Mouse (Mus musculus): ENCODE results near the gene Nfkbil1. TPM values are rescaled to one million over a fixed set of nuclear protein-coding genes. Genes with fewer than 3 reads are reported as not detected.

Nfkbil1 gene
- total RNA-seq, 2 experiments from 2014 or later: 3.5 to 8.8 TPM

- ATAC-seq (replicated peaks; ENCODE audit: low FRiP score, low TSS enrichment, poor library complexity, severe bottlenecking): no peak
These were observed 25.0 kb downstream of the Nfkbil1 start for GRCm38 (mm10) chr17:35210593-35210992.

- ATAC-seq (replicated peaks; ENCODE audit: low FRiP score, low TSS enrichment, poor library complexity, severe bottlenecking): no peak
These were observed 25.6 kb downstream of the Nfkbil1 start for GRCm38 (mm10) chr17:35209785-35210535.

GRCm38 (mm10) chr17:35205380-35205769 is 30.2 kb downstream of the Nfkbil1 start:
- ATAC-seq (replicated peaks; ENCODE audit: low FRiP score, low TSS enrichment, poor library complexity, severe bottlenecking): no peak

- no peak for ATAC-seq (replicated peaks; ENCODE audit: low FRiP score, low TSS enrichment, poor library complexity, severe bottlenecking)
These were observed 30.9 kb downstream of the Nfkbil1 start, which contains the start of gene Lta for GRCm38 (mm10) chr17:35204494-35205379. Gene Lta, minus strand, starts transcription at chr17:35205351.

DNA sequence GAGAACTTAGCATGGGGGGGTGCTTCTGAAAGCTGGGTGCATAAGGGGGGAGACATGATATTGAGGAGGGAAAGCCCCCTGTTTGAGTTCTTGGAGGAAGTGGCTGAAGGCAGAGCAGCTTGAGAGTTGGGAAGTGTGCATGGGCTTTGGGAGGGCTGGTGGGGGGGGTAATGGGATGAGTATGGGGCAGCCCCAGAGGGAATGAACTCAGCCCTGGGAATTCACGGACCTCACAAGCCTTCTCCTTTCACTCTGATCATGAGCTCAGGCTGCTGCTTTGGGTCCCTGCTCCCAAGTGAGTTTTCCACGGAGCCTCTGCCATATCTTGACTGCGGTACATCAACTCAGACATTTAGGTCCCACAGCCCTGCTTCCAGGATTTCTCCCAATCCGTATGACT is 33.1 kb downstream of the Nfkbil1 start:
- no peak for ATAC-seq (replicated peaks; ENCODE audit: low FRiP score, low TSS enrichment, poor library complexity, severe bottlenecking)

GRCm38 (mm10) chr17:35201787-35202186 is 33.8 kb downstream of the Nfkbil1 start, which contains the start of gene Tnf:
Gene Tnf, minus strand, starts transcription at chr17:35202007.
- no peak for ATAC-seq (replicated peaks; ENCODE audit: low FRiP score, low TSS enrichment, poor library complexity, severe bottlenecking)

DNA sequence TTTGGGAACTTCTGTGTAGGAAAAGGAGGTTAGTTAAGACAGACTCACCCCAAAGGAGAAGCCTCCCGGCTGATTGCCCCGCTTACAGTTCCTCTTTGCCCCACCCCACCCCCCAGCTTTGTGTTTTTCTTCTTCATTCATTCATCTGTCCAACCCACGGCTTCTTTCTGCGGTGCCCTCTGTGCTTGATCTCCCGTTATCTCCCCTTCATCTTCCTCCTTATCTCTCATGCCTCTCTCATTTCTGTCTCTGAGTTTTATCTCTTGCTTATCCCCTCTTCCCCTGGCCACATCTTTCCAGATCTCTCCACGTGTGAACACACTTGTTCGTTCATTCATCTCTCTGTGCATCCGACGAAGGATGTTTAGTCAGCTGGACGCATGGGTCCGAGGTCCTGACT is 34.5 kb downstream of the Nfkbil1 start:
- ATAC-seq (replicated peaks; ENCODE audit: low FRiP score, low TSS enrichment, poor library complexity, severe bottlenecking): no peak

DNA sequence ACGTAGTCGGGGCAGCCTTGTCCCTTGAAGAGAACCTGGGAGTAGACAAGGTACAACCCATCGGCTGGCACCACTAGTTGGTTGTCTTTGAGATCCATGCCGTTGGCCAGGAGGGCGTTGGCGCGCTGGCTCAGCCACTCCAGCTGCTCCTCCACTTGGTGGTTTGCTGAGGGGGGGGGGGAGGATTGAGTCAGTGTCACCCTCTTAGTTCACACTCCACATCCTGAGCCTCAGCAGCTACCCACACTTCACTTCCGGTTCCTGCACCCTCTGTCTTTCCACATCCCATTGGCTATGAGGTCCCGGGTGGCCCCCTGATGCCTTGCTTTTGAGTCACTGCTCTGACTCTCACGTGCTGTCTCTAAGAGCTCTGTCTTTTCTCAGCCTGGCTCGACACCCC is 35.2 kb downstream of the Nfkbil1 start:
- ATAC-seq (replicated peaks; ENCODE audit: low FRiP score, low TSS enrichment, poor library complexity, severe bottlenecking): peak; percentile 46

DNA sequence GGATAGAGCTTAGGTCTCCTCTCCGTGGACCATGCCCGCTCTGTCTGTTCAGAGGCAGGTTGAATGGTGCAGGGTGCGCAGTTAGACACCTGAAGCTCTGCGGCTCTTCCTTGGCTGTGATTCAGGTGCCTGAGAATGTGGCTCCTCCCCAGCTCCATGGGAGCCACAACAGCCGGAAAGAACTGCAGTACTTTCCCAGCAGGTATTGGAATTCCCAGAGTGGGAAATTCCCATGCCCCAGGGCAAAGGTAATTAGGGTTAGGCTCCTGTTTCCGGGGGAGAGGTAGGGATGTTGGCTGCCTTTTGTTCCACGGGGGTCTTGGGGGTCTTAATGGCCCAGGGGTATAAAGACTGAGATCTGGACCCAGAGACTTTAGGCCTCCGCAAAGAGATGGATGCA is 36.6 kb downstream of the Nfkbil1 start:
- no peak for ATAC-seq (replicated peaks; ENCODE audit: low FRiP score, low TSS enrichment, poor library complexity, severe bottlenecking)

DNA sequence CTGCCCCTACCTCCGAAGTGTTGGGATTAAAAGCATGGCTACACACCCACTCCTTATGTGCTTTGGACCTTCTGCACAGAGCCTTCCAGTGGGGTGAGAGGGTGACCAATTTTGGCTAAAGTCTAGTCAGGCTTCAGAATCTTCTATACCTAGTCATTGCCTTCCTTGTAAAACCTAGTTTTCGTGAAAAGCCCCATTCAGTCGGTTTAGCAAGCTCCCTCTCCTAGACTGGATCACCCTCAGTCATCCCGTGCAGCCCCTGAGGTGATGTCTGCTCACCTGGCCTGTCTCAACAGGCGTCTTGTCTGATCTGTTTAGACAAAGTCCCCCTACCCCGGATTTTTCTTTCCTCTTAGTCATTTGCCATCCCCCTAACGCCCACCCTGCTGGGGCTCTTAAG is 37.6 kb downstream of the Nfkbil1 start:
- no peak for ATAC-seq (replicated peaks; ENCODE audit: low FRiP score, low TSS enrichment, poor library complexity, severe bottlenecking)

DNA sequence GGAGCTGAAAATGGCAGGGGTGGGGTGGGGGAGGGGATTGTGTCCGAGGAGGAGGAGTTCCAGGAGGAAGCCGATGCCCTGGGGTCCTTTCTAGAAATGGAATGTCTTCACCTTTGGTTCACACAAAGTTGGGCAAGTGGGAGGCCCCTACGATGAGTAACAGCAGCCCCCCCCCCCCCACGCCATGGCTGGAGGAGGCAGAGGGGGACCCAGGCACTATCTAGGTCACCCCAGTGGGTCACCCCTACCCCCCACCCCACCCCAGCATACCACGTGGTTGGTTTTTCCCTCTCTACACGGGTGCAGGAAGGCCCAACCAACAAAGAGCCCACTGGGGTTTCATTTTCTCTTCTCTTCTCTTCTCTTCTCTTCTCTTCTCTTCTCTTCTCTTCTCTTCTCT is 38.5 kb downstream of the Nfkbil1 start:
- no peak for ATAC-seq (replicated peaks; ENCODE audit: low FRiP score, low TSS enrichment, poor library complexity, severe bottlenecking)

DNA sequence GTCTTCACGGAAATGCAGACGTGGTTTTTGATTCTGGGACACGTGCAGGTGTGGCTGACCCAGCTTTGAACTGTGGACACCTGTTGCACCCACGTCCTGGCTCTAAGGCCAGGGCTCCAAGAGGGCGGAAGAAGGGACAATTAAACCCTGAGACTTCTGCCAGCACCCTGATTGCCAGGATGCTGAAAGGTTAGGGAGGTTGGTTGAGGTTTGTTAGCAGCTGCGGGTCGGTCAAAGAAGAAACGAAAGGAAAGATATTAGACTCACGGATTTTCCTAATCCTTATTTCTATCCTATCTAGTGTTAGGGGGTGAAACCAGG is 39.3 kb downstream of the Nfkbil1 start:
- ATAC-seq (replicated peaks; ENCODE audit: low FRiP score, low TSS enrichment, poor library complexity, severe bottlenecking): no peak

DNA sequence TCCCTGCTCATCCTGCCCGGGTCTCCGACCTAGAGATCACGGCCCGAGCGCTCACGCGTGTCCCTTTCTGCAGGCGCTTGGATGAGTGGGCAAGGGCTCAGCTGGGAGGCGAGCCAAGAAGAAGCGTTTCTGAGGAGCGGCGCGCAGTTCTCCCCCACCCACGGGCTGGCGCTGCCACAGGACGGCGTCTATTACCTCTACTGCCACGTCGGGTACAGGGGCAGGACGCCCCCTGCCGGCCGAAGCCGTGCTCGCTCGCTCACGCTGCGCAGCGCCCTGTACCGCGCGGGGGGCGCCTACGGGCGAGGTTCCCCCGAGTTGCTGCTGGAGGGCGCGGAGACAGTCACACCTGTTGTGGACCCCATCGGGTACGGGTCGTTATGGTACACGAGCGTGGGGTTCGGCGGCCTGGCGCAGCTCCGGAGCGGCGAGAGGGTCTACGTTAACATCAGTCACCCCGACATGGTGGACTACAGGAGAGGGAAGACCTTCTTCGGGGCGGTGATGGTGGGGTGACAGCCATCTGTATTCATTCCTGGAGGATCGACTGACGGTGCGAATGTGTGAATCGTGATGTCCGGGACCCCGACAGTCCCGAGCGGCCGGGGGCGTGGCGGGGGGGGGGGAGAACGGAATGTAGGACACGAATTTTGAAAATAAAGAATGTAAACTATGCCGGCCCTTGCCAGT is 39.8 kb downstream of the Nfkbil1 start:
- ATAC-seq (replicated peaks; ENCODE audit: low FRiP score, low TSS enrichment, poor library complexity, severe bottlenecking): peak; percentile 92

DNA sequence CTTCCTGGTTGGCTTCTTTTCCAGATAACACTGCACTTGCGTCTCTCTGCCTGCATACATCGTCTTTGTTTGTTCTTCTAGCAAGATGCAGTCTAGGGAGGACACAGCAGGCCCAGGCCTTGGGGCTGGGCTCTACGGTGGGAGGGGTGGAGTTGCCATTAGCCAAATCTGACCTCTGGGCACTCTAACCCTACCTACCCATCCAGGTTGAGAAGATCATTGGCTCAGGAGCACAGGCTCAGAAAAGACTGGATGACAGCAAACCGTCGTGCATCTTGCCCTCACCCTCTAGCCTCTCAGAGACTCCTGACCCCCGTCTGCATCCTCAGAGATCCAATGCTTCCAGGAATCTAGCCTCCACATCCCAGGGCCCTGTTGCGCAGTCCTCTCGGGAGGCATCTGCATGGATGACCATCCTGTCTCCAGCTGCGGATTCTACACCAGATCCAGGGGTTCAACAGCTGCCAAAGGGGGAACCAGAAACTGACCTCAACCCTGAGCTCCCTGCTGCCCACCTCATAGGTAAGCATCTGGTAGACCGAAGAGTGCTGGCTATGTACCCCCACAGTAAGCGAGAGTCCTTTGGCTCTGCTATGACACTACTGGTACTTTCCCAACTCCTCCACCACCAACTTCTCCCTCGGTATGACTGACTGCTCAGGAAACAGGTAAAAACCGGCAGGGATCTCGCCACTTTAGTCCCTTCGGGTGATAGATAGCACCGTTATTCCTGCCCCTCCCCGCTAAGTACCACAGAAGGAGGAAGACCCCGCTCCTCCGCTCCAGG is 40.6 kb downstream of the Nfkbil1 start:
- no peak for ATAC-seq (replicated peaks; ENCODE audit: low FRiP score, low TSS enrichment, poor library complexity, severe bottlenecking)

DNA sequence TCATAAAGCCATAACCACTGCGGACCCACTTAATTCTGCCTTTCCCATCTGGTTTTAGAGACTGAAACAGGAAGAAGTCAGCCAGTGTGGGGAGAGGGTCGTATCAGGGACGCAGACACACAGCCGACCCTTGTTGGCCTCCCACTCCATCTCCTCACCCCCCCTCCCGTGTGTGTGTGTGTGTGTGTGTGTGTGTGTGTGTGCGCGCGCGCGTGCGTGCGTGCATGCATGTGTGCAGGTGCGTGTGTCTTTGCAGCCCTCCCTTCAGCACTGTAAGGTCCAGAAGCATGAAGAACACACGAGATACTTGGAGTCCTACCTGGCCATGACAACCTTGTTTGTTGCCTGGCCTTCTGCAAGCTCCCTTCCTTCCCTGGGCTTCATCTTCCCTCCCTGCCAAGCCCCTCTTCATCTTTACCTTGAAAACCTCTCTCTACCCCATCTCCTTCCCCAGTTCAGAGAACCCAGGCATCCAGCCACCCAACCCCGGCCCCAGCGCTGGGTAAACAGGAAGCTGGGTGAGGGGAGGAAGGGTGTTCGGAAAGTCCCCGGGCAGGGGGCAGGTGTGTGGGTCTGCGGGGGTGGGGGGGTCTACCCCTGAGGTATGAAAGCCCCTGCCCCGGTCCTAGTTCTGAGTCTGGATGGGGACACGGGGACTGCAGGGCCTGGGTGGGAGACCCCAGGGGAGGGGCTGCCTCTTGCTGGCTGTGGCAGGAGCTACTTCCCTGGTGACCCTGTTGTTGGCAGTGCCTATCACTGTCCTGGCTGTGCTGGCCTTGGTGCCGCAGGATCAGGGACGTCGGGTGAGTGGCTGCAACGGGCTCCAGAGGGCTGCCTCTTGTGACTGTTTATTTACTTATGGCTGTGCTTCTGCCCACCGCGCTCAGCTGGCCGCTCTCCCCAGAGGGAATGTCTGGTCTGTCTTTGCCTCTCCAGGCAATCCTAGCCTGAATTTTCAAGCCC is 41.4 kb downstream of the Nfkbil1 start, which contains the start of gene Ltb:
Gene Ltb, plus strand, starts transcription at position 559 of the 963 bp plus-strand sequence.
- no peak for ATAC-seq (replicated peaks; ENCODE audit: low FRiP score, low TSS enrichment, poor library complexity, severe bottlenecking)

GRCm38 (mm10) chr17:35192924-35193323 is 42.7 kb downstream of the Nfkbil1 start:
- no peak for ATAC-seq (replicated peaks; ENCODE audit: low FRiP score, low TSS enrichment, poor library complexity, severe bottlenecking)

DNA sequence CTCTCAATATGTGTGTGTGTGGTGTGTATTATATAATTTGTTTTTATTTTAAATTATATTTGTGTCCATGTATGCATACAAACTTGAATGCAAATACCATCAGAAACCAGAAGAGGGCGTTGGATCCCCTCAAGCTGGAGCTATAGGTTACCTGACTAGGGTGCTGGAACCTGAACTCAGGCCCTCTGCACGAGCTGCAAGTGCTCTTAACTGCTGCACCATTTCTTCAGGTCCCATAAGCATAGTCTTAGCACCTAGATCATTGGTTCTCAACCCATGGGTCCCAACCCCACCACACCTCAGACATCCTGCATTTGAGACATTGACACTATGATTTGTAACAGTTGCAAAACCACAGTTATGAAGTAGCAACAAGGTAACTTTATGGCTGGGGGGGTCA is 43.9 kb downstream of the Nfkbil1 start:
- no peak for ATAC-seq (replicated peaks; ENCODE audit: low FRiP score, low TSS enrichment, poor library complexity, severe bottlenecking)

DNA sequence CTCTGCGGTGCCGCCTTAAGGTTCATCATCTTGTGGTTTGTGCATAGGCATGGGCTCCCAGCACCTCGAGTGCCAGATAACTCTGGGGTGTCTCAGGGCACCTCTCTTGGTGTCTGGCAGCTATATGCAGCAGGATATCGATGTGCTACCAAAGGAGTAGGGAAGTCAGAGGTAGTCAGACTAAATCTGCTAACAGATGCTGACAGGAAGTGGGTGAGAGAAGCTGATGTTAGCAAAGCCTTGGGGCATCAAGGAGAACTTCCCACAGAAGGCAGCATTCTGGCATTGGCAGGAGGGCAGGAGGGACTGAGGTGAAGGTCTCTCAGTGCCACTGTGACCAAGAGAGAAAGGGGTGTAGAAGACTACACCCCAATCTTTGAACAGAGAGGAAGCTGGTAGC is 45.5 kb downstream of the Nfkbil1 start:
- ATAC-seq (replicated peaks; ENCODE audit: low FRiP score, low TSS enrichment, poor library complexity, severe bottlenecking): no peak

Measured in megakaryocyte-erythroid progenitor cell, adult 5-6 weeks (primary cell).